Mouse (Mus musculus) frontal cortex, adult (tissue): ENCODE measurements at regions not wholly inside any gene's neighbourhood (a gene's known extent, or its start where the extent isn't known, plus 50 kb on each side); places are given as distances from the start of the nearest gene placed in this dataset.
"Not testable (repeated sequence)": the region's sequence is repeated elsewhere in the genome, so short reads cannot be mapped to it uniquely, and the experiment has no call there.

Experiments used
- ATAC-seq: cut with Nextera tagmentation; 2 replicates; pipeline ENCODE4 v1.9.2; 2017; ENCODE audit warnings: mild to moderate bottlenecking, moderate library complexity, mixed read lengths; ENCODE audit not compliant: low TSS enrichment

DNA sequence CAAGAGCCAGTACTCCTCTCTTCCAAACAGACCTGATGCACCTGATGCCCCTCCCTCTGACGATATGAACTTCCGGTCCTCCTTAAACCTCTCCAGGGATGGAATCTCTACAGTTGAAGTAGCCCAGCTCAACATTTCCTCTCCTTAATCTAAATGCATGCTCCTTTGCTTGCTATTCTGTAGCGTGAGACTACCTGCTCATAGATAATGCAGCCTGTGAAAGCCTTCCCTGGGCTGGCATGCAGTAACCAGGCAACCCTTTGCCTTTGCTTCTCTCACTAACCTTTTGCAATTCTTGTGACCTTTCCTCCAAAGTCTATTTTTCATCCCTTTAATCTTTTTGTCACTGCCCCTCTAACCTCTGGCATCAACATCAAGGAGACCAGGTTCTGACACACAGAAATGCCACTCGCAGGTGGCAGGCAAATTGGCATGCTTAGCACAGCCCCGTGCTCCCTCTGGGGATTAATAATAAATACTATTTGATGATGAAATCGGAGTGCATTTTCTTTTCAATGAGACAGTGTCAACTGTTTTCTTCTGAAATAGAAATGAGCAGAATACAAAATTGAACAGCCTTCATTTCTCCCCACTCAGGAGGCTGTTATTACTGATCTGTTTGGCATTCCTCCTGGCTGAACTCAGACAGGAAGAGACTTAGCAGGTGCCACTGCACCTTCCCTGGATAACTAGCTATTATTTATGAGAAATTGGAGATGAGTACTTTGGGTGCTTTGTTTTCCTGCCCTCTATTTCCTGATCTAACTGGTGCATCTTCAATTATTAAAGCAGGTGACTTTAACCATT is 249.8 kb upstream of the Pbx1 start:
- ATAC-seq: no peak

DNA sequence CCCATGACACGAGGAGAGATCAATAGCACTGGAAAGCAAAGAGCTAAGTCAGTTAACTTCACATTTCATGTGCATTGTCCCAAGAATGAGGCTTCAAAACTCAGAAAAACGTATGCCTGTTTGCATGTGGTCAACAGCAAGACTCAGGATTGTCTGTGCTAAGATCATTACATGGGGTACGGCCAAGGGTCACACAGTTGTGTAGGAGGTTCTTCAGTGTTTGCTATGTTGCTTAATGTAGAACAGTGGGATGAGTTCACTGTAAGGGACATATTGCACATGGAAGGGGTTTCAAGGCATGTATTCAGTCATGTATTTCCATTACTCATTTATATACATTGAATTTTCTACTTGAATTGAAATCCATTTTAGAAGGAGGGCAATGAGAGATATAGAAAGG is 248.6 kb upstream of the Pbx1 start:
- no peak for ATAC-seq

DNA sequence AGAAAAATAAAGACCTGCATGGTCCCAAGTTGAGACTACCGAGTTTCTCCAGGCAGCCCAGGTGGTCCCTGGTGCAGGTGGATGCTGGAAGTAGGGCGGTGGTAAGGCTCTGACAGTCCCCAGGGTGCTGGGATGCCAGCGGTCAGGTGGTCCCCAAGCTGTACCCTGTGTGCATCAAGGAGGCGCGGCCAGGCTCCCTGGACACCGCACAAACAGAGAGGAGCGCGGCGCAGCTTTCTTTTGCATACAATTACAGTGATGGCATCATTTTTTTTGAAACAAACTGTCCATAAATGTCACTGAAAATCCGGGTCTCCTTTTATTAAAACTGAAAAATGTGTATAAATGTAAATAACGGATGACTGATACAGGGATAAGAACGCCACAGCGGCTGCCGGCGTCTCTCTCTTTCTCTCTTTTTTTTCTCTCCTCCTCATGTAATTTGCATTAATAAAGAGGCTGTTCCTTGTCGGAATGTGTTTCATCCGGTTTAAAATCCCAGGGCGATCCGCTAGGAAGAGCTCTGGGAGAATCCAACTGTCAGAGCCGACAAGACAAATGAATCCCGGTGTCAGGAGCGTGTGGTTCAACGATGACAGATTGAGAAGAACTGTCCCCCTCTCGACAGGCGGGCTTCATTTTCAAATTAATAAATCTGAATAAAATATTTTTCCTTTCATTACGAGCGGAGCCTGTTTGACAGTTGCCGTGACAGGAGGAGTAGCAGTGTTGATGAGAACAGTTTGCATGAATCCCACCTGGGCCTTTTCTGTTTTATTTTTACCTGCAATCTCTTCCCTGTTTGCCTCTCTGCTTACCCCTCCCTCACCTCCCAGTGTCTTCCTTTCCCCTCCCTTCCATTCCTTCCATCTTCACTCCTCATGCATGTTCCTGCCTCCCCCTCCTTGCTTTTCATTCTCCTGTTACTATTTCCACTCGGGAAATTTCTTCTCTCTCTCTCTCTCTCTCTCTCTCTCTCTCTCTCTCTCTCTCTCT is 244.6 kb upstream of the Pbx1 start:
- ATAC-seq: peak; percentile 76

DNA sequence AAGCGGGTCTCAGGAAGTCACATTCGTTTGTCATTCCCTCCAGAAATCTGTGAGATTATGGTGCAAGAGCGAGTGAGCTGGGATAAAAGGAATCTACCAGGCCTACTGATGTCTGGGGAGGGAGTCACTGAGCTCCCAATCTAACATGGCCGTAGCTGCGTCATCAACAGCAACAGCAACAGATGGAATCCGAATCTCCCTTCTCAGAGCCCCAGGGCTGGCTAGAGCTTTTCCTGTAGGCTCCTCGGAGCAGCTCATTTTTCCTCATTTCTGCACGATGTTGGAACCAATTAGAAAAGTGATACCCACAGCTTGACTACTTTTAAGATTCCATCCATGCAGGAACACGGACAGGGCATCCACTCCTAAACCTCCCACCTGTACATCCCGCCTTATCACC is 243.7 kb upstream of the Pbx1 start:
- ATAC-seq: no peak

DNA sequence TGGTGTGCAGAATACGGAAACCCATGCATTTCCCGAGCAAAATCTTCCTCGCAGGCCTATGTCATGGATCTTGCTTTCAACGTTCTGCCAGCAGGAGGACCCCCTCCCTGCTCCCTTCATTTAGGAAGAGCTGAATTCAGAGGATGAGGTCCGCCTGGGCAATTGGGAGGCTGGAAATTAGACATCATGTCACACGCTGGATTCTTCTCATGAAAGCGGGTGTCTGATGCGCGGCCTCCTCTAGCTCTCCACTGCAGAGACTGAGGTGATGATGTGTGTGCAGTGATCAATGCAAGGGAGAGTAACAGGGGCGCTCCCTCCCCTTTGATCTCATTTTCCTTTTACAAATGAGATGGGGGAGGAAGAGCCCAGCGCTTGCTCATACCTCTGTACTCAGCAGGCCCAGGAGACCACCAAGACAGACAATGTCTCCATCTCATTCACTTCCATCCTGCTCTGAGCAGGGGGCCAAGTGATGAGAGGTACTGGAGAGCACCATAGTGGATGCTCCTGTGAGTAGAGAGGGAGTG is 230.8 kb upstream of the Pbx1 start:
- ATAC-seq: no peak

DNA sequence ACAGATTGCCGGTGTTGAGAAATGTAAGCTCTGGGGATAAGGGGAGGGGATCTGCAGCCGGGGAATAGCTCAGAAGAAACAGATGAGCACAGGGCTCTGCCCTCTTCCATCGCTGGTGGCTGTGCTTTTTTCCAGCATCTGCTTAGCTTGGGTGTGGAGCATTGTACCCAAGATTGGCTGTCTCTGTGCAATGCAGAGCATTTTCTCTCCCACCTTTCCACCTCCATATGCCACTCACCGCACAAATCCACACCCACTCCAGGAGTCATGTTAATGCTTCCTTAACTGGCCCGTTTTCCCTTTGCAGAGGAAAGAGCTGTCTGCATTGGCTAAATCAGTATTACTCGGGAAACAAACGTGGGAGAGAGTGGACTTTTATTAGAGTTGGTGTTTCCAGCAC is 228.9 kb upstream of the Pbx1 start:
- ATAC-seq: peak; percentile 77

DNA sequence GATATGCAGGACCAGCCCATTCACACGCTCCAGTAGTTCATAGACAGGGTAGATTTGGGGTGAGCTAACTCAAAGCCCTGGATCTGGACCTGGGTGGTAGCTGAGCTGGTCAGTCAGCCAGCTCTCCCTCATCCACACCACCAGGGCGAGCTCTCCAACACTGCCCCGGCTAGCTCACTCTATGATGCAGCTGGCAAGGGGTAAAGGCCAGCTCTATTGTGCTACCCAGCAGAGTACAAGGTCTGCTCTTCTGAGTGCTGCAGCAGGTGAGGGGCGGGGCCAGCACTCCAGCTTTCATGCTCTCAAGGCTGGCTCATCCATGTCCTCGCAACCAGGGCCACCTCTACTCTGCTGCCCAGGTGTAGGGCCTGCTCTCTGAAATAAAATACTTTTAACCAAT is 227.5 kb upstream of the Pbx1 start:
- ATAC-seq: no peak

DNA sequence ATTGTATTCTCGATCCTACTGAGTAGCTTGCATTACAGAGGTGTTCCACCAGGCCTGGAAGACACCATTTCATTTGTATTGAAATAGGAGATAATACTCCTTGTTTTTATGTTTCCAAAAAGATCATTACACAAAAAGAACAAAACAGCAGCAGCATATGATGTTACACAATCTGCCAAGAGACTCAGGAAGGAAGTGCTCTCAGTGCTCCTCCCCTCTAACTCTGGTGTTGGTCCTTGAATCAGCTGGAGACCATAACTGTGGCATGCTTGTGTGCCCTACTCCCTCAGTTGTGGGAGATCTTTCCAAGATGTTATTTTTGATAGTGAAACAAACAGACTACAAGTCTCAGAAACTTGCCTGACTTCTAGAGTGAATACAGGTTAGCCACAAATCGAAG is 200.8 kb upstream of the Pbx1 start:
- no peak for ATAC-seq

DNA sequence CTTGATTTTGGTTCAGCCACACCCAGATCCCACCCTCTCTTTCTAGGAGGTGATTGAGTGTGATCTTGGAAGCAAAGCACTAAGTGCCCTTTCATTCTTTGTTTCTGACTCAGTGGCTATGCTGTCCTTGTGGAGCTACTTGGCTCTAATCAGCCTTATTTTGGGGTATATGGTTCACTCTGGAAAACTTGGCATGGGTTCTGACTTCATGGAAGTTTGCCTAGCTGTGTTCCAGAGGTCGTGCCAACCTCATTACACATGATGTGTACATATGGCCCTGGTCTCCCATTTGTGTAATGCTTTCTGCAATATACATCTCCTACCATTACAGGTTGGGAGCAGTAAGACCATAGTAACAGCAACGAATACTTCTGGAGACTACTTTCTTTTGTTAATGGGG is 199.9 kb upstream of the Pbx1 start:
- ATAC-seq: no peak

DNA sequence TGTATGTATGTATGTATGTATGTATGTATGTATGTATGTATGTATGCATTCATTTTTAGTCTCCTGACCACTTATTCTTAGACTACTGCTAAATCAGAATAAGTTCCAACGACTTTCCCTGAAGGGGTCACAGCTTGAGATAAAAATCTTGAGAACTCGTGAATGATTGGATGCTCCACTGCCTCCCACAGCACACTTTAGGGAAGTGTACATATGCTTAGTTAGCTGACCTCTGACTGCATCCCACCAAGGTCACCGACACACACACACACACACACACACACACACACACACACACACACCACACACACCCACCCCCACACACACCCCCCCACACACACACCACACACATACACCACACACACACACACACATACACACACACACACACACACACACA is 169.9 kb upstream of the Pbx1 start:
- ATAC-seq: not testable (repeated sequence)

DNA sequence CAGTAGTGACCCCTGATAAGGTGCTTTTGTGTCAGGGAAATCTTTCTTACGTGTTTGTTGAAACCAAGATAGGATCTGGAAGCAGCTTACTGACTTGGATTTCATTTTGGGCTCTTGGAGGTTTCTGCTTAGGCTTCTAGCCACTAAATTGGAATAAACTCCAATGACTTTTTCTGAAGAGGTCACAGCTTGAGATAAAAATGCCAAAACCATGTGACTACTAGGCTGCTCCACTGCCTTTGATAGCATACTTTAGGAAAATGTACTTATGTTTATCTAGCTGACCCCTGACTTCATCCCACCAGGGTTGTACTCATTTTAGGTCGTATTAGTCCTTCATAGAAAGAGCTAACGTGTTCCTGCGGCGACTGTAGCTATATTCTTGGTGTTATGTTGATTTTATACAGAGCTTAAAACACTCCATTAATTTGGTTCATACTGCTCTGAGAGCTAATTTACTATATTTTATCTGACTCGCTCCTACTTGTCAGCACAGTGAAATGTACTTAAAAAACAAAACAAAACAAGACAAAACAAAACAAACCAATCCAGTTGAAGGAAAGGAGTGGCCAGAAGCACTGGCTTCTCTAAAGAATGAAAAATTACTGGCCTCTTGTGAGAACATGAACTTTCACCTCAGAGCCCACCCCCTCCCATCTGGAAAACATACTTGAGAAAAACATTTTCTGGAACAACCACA is 168.5 kb upstream of the Pbx1 start:
- no peak for ATAC-seq

DNA sequence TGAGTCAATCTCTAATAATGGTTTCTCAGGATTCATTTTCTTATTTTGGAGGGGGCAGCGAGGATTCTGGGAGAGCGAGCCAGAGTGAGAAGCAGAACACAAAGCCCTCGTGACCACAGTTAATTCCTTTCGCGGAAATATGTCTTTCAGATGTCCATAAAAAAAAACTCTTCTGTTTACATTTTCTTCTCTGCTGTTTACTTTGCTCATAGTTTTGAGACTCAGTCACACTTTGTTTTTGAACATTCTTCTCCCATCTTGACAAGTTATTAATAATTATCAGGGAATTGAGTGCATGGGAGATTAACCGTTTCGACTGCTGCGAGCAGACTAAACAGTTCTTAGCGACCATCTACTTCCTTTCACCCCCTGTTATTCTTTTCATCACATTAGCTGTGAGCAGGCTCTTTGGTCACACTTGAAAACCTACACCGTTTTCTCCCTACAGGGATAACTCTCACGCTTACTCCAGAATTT is 166.2 kb upstream of the Pbx1 start:
- ATAC-seq: no peak

DNA sequence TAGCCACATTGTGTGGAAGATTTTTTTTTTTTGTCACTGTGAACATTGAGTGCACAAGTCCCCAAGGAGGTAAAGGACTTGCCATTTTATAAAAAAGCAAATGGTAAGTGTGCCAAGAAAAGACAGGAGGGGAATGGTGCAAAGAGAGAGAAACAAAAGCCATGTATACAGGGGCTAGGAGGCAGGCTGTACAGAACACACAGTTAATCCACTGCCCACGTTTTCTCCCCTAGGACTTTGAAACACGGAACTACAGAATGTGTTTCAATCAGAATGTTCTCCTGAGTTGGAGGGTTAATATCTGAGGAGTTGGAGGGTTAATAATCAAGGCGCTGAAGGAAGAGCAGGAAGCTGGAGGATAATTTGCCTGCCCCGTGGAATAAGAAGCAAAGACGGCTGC is 165.4 kb upstream of the Pbx1 start:
- ATAC-seq: no peak

DNA sequence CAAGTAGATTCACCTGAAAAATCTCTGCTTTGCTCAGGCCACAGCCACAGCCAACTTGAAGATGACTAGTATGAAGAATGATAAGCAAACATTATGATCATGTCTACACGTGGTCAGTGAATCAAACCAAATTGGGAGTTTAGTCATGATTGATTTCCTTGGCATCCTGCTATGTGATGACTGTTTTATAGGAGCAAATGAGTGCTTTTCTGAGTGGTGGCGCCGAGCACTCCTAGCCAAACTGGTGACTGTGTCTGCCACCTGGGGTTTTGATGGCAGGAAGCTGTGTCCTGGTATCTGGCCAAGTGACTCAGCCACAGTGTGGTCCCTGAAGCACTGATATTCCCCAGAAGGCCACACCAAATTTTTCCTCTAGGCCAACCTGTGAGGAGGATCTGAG is 152.1 kb upstream of the Pbx1 start:
- peak; percentile 38; the same call in 1 of the 2 replicates for ATAC-seq

DNA sequence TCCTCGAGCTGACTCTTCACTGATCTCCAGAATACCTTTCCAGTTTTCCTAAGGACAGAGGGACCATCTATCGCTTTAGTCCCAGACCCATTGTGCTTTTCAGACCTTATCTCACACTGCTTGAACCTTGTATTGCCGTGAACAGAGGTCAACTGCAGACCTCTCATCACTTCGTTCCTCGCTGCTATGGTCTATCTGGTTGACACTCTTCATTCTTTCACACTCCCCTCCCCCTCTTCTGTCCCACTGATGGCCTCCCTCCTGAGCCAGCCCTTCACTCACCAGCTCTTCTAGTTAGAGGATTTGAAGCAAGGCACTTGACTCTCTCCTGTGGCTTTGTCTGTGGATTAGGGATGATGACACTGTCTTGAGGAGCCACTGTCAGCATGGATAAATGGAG is 150.4 kb upstream of the Pbx1 start:
- ATAC-seq: no peak

DNA sequence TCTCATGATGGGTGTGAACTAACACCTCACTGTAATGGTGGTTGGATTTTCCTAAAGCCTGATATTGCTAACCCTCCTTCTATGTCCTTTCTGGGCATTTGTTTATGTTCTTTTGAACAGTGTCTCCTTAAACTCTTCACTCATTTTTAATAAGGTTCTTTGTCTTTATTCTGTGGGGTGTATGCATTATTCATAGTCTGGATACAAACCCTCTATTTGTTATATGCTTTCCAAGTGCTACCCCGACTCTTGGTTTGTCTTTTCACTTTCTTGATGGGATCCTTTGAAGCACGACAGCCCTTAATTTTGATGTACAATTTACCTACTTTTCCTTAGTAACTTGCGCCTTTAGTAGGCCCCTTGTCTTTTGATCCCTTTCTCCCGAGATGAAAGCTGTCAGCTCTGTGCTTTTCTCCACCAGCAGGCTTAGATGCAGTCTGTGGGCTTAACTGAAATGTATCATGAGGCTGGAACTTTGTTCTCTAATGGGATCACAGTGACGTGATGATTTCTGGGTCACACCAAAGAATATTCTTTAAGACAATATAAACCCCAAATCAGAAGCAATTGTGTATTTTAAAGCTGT is 138.0 kb upstream of the Pbx1 start:
- no peak for ATAC-seq

DNA sequence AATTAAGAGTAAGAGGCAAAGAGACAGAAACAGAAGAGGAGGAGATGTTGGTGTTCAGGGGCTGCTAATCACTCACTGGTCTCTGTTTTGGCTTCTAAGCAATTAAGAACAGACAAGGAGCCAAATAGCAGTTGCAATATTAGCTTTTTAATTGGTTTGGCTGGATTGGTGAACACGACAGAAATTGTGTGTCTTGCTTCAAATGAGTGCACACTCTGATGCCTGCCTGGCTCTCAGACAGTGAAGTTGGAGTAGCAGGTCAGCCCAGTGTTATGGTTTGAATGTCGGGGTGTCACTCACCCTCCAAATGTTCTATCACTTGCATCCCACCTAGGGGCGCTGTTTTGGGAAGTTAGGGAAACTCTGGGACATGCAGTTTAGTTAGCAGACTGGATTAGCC is 120.3 kb upstream of the Pbx1 start:
- ATAC-seq: no peak

DNA sequence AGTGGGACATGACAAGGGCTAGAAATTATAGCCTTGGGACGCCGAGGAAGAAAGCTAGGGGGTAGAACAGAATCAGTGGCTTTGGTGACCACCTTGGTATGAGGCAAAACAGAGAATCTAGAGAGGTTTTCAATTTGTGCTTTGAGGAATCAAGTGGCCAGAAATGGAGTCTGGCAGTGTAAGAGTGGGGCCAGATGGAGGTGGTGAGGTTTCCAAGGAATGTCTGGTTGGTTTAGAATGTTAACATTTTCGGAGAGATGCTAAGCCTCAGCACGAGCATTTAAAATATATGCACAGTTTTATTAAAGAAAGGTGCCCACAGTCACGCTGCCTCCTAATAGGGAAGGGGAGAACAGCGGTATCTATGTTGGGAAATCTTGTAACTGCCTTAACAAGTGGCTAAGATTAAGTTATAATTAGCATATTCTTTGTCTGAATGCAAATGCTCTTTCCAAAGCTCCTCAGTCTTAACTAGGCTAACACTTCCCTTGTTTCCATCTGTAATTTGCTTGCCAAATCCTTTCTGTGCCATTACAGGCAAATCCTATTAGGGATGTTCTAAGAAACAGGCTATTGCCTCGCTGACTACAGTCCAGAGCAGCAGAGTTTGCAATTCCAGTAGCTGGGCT is 117.9 kb upstream of the Pbx1 start:
- ATAC-seq: peak; percentile 94

DNA sequence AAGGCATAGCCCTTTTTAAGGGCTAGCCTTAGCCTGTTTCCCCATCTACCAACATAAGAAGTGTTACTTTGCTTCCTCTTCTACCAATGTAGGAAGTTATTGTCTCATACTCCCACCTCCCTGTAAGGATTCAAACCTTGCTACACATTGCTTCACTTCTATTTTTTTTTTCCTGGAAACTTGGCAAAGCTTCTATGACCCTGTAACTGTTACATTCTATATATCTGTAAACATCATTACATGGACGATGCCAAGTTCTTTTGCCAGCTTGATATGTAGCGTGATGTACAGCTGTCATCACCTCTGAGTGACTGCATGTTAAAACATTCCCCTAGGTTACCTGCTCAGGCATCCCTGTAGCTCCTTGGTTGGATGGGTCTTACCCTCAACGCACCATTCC is 114.1 kb upstream of the Pbx1 start:
- no peak for ATAC-seq

DNA sequence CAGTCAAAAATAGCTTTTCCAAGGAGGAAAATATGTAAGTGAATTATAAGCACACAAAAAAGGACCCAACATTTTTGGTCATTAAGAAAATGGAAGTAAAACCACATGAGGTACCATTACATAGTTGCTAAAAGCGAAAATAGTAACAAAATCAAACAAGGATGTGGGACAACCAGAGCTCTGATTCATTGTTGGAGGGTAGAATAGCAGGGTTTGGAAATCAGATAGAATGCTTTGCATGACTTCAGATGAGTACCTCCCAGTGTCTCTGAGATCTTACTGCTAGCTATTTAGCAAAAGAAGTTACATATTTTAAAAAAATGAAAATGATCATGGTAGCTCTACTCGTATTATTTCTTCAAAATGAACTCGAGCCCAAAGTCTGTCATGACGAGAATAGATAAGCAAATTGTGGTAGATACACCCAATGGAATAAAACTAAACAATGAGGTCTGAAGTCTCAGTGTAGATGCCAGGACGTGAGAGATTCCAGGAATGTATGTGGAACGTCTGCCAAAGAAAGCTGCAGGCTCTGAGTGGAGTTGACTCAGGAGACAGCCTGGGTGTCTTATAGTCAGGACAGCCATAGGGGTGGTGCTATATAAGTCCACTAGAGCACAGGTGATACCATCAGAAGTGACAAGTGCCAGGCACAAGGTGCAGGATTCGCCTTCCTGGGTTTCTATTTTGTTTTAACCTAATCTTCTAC is 113.2 kb upstream of the Pbx1 start:
- ATAC-seq: no peak
